Mouse (Mus musculus) brain, embryonic 14.5 days (tissue): Measurements from ENCODE around the gene Ccdc87.

ENCODE experiments used
- CTCF ChIP-seq: fragments of 200-500 bp; IDR thresholded peaks from 2 replicates; pipeline ENCODE4 v1.5.1; 2012; ENCODE audit warnings: inconsistent platforms, mild to moderate bottlenecking, moderate library complexity, borderline replicate concordance; ENCODE audit not compliant: insufficient read depth, insufficient read length; ENCODE audit errors: extremely low read depth
- POLR2A ChIP-seq: fragments of 200-500 bp; IDR thresholded peaks from 2 replicates; pipeline ENCODE4 v1.6.1; 2012; ENCODE audit warnings: mild to moderate bottlenecking, inconsistent platforms, borderline replicate concordance; ENCODE audit not compliant: poor library complexity, insufficient read depth, insufficient read length, severe bottlenecking; ENCODE audit errors: extremely low read depth

DNA sequence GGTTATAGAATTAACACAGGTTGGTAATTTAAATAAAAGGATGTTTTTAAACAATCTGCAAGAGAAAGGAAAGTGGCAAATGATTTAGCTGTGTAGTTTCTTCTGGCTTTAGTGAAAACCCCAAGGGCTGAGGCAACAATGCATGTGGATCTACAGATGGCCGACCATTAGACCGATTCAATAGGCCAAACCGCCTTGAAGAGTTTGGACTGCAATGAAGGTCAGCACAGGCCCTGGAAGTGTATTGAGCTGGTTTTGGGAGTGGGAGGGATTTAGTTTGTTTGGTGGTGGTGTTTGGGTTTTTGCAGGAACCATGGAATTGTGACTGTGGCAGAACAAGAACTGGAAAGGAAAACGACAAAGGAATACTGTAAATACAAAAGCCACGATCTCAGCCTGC is 40.1 kb upstream of the Ccdc87 start:
- TF ChIP-seq POLR2A (no peak), CTCF (no peak)
